Mouse (Mus musculus) bone marrow, adult 2 months (tissue): ENCODE results near the gene Carmil2.

Source experiments
- CTCF ChIP-seq: fragments of 200-500 bp; IDR thresholded peaks from 2 replicates; pipeline ENCODE4 v1.5.1; 2011; ENCODE audit warnings: low read length, control low read depth; ENCODE audit not compliant: control insufficient read depth, insufficient read depth
- POLR2A ChIP-seq: fragments of 200-500 bp; IDR thresholded peaks from 2 replicates; pipeline ENCODE4 v1.6.1; 2011; ENCODE audit warnings: low read depth, mild to moderate bottlenecking, control low read depth, low read length, borderline replicate concordance; ENCODE audit not compliant: control insufficient read depth

DNA sequence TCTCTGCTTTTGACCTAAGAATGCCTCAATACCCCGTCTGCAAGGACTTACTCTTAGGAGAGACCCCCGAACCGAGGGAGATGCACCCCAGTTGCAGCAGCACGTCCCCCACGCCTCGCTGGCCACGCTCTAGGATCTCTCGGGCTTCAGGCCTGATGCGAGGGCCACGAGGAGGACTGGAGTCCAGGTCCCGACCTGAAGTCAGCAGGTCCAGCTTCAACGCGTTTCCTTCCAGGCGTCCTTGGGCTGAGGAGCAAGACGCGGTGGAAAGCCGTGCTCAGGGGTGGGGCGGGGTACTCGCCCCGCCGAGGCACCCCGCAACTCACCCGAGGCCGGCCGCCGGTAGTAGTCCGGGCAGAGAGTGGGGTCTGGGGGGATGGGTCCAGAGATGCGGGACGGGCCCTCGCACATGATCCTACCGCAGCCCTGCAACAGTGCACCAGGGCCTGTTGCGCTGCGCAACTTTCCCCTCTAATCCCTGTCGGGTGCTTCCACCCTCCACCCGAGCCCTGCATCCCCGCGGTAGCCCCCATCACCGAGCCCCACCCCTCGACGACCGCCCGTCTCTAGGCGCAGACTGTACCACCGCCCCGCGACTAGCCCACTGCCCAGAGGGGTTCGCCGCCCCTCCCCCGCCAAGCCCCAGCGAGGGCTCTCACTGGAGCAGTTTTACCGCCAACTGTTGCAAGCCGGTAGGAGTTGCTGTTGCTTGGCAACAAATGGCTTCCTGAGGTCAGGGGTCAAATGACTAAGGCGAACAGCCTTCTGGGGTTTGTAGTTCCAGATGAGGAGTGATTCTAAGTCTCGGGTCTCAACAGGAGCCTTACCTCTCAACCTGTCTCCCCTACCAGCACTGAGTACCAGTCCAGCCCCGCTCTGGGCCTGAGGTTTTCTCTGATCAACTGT is 21.7 kb downstream of the Carmil2 start, which contains the start of the genes 4933405L10Rik and Enkd1:
- TF ChIP-seq CTCF (no peak), POLR2A (no peak)
